Mouse (Mus musculus): Measurements from ENCODE around the gene Isca2.

DNA sequence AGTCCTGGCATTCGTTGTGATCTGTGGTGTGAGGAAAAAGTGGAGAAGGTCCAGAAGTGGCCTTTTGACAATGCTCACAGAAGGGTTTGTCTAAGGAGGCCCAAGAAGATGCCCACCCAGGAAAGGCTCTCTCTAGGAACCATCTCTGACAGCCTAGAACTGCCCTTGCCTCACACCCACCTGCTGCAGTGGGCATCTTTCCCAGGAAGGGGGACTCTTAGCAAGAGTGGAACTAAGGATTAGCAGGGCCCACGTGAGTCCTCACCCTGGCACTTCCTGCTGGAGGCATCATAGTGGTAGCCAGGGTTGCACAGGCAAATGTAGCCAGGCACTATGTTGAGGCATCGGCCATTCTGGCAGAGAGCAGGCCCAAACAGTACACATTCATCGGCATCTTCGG lies 13.0 kb downstream of the Isca2 start:
- TF ChIP-seq POLR2A (IDR thresholded peaks at IDR 0.05; ENCODE audit: control insufficient read depth, extremely low read depth, insufficient read depth, low read length, poor library complexity) (no peak), CTCF (IDR thresholded peaks at IDR 0.05; ENCODE audit: borderline replicate concordance, control insufficient read depth, extremely low read depth, insufficient read depth, low read length, poor library complexity) (no peak)

Measured in thymus, adult 2 months (tissue).